Mouse (Mus musculus) bone marrow, adult 2 months (tissue): ENCODE data around the gene Rai14.

ENCODE experiments used
- CTCF ChIP-seq: fragments of 200-500 bp; IDR thresholded peaks from 2 replicates; pipeline ENCODE4 v1.5.1; 2011; ENCODE audit warnings: low read length, control low read depth; ENCODE audit not compliant: control insufficient read depth, insufficient read depth
- POLR2A ChIP-seq: fragments of 200-500 bp; IDR thresholded peaks from 2 replicates; pipeline ENCODE4 v1.6.1; 2011; ENCODE audit warnings: low read depth, mild to moderate bottlenecking, control low read depth, low read length, borderline replicate concordance; ENCODE audit not compliant: control insufficient read depth

DNA sequence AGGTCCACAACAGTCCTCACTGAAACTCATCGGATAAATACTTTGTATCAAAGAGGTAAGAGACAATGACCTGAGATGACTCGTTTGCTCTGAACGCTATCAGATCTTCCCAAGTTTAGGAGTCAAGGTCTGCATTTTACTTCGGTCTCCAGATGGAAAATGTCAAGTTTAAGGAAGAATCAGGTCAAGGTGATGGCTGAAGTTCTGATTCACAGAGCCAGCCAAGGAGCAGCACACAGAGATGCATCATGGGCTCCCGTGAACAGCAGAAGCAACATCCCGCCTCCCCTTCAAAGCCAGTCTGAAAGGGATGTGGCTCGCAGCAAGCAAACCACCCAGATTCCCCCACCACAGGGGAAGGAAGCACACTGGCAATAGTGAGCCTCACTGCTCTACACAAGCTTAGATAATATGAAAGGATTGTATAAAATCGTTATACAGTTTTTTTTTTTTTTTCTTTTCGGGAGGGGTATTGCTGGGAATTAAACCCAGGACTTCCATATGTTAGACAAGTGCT is 30.7 kb downstream of the Rai14 start:
- TF ChIP-seq CTCF (no peak), POLR2A (no peak)
